Mouse (Mus musculus): ENCODE results near the gene H3f3b.

DNA sequence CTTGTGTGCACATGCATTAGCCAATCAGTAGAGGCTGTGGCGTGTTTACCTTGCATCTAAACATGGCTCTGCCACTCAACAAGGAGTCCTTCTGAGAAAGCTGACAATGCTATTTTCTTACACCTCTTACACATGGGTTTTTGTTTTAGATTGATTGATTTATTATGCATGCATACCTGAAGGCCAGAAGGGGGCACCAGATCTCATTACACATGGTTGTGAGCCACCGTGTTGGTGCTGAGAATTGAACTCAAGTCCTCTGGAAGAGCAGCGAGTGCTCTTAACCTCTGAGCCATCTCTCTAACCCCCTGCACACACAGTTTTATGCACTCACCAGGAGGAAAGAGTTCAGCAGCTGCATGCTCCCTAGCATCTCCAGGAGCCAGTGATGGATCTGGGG, 24.9 kb downstream of the H3f3b start:
- TF ChIP-seq NANOG (IDR thresholded peaks at IDR 0.05; ENCODE audit: borderline replicate concordance, low read length) (no peak), CTCF (conservative IDR thresholded peaks at IDR 0.05; ENCODE audit: low read length) (peak; percentile 10; the same call in 1 of the 2 replicates), POU5F1 (IDR thresholded peaks at IDR 0.05; ENCODE audit: borderline replicate concordance, low read length) (no peak)
